Comparison of ENCODE assay signal across 11 mouse cellular contexts in the genomic region with DNA sequence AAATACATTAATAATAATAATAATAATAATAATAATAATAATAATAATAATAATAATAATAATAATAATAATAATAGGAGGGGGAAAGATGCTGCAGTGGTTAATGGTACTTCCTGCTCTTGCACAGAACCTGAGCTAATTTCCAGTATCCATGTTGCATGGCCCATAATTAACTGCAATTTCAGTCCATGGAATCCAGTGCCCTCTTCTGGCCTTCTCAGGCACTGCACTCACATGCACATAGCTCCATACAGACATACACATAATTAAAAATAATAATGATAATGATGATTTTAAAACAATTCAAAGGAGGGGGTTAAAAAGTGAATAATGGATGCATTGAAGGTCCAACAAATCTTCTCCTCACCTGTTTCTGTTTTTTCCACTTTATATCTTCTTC. TPM values are rescaled to one million over a fixed set of nuclear protein-coding genes. Genes with fewer than 3 reads are reported as not detected.
DNase-seq lines count a peak whose midpoint lies in the region; ATAC-seq and TF ChIP-seq lines count a peak whose summit lies in the region.
"Had no signal": no experiment of that assay in that cellular context is flagged by ENCODE, and none has a peak within 500 bp of the region (broad histone marks: within the 10 kb centered on the region; RNA-seq: fewer than 3 reads in every experiment).

No protein-coding gene starts in this region.

- H3K4me2 ChIP-seq in hindbrain, embryonic 11.5 days (replicated peaks; ENCODE audit: low read depth, low read length): no peak overlapping the region
- H3K4me2 ChIP-seq in hindbrain, embryonic 13.5 days: no peak overlapping the region
- H3K4me2 ChIP-seq in midbrain, postnatal 0 days (ENCODE audit: low read depth, low read length, poor library complexity, severe bottlenecking): no peak overlapping the region
- H3K4me2 ChIP-seq in midbrain, embryonic 15.5 days: no peak overlapping the region
- H3K4me2 ChIP-seq: limb, embryonic 12.5 days had no signal

- H3K36me3 ChIP-seq in hindbrain, embryonic 11.5 days (ENCODE audit: control insufficient read depth, insufficient read depth, low read length): no peaks in the 10 kb centered on the region
- H3K36me3 ChIP-seq in hindbrain, embryonic 13.5 days: no peaks in the 10 kb centered on the region
- H3K36me3 ChIP-seq in midbrain, postnatal 0 days (ENCODE audit: insufficient read depth, low read length): no peaks in the 10 kb centered on the region
- no peaks in the 10 kb centered on the region for H3K36me3 ChIP-seq in midbrain, embryonic 15.5 days (replicated peaks)
- H3K36me3 ChIP-seq: limb, embryonic 12.5 days had no signal

- DNase-seq in hindbrain, embryonic 11.5 days (ENCODE audit: low spot score): peak; percentile 27
- peak; percentile 50 for DNase-seq in midbrain, postnatal 0 days (ENCODE audit: low spot score)
- DNase-seq in Patski (ENCODE audit: low read depth, low spot score): no peak
- DNase-seq in retina, embryonic 14.5 days (ENCODE audit: low spot score): peak; percentile 71
- DNase-seq in natural killer cell, adult 2 months (ENCODE audit: low spot score in 2 of 2): no peak
- no peak for DNase-seq in cerebellum, adult 11 months

- POLR2A ChIA-PET in Patski (lab: Charles Lee): interaction anchor here (1.0 kb wide), 1 partner anchor 45 kb away, joined by 3 read pairs; the partner anchor contains the start of gene Slc4a5

- no peak overlapping the region for H3K9ac ChIP-seq in hindbrain, embryonic 11.5 days (ENCODE audit: low read depth, low read length)
- H3K9ac ChIP-seq in hindbrain, embryonic 13.5 days: no peak overlapping the region
- no peak overlapping the region for H3K9ac ChIP-seq in midbrain, postnatal 0 days (replicated peaks; ENCODE audit: low read length, poor library complexity, severe bottlenecking)
- H3K9ac ChIP-seq in midbrain, embryonic 15.5 days: no peak overlapping the region
- H3K9ac ChIP-seq: limb, embryonic 12.5 days had no signal

- H3K27me3 ChIP-seq in hindbrain, embryonic 11.5 days (ENCODE audit: control insufficient read depth, insufficient read depth, low read length): no peaks in the 10 kb centered on the region
- 0 out of 2 replicates have a peak, but pooled peaks cover 8% of the 10 kb centered on the region for H3K27me3 ChIP-seq in hindbrain, embryonic 13.5 days
- no peaks in the 10 kb centered on the region for H3K27me3 ChIP-seq in midbrain, postnatal 0 days (ENCODE audit: insufficient read depth, low read length)
- H3K27me3 ChIP-seq in midbrain, embryonic 15.5 days (replicated peaks): no peaks in the 10 kb centered on the region
- H3K27me3 ChIP-seq in Patski: no peaks in the 10 kb centered on the region
- H3K27me3 ChIP-seq: limb, embryonic 12.5 days had no signal

- CTCF ChIA-PET in Patski (lab: Charles Lee): interaction anchor here (0.8 to 4.8 kb wide), 19 partner anchors 9 to 119 kb away, joined by 3 to 46 read pairs (median 4); partner anchors contain the start of genes Dctn1 and Slc4a5

- H3K4me3 ChIP-seq in hindbrain, embryonic 11.5 days (ENCODE audit: low read depth, low read length): no peak overlapping the region
- H3K4me3 ChIP-seq in hindbrain, embryonic 13.5 days: no peak overlapping the region
- H3K4me3 ChIP-seq in midbrain, postnatal 0 days (ENCODE audit: low read depth, low read length): no peak overlapping the region
- H3K4me3 ChIP-seq in midbrain, embryonic 15.5 days: no peak overlapping the region
- H3K4me3 ChIP-seq: limb, embryonic 12.5 days had no signal

- in situ Hi-C loops in Patski (cut with MboI; ENCODE audit: low pct_unique_long_range_greater_than_20kb): loop anchor here (5.0 kb wide), 2 partner anchors 53 to 98 kb away; partner anchors contain the start of gene Dctn1

- ATAC-seq in hindbrain, embryonic 11.5 days (ENCODE audit: low FRiP score): no peak
- ATAC-seq in hindbrain, embryonic 13.5 days (ENCODE audit: low FRiP score): no peak
- no peak for ATAC-seq in midbrain, postnatal 0 days (ENCODE audit: low FRiP score)
- ATAC-seq in midbrain, embryonic 15.5 days (replicated peaks): no peak
- no peak for ATAC-seq in Patski

- TF ChIP-seq CTCF in midbrain, postnatal 0 days (IDR thresholded peaks at IDR 0.05): peak; percentile 72
- peak; percentile 78 for TF ChIP-seq CTCF in Patski (IDR thresholded peaks at IDR 0.05)

- no peak overlapping the region for H3K27ac ChIP-seq in hindbrain, embryonic 11.5 days (ENCODE audit: low read depth, low read length)
- no peak overlapping the region for H3K27ac ChIP-seq in hindbrain, embryonic 13.5 days
- H3K27ac ChIP-seq in midbrain, postnatal 0 days (ENCODE audit: low read depth, low read length): no peak overlapping the region
- no peak overlapping the region for H3K27ac ChIP-seq in midbrain, embryonic 15.5 days
- H3K27ac ChIP-seq: limb, embryonic 12.5 days had no signal

- H3K9me3 ChIP-seq in hindbrain, embryonic 11.5 days (ENCODE audit: control insufficient read depth, low read length): no peaks in the 10 kb centered on the region
- H3K9me3 ChIP-seq in hindbrain, embryonic 13.5 days: no peaks in the 10 kb centered on the region
- no peaks in the 10 kb centered on the region for H3K9me3 ChIP-seq in midbrain, postnatal 0 days (ENCODE audit: low read length)
- no peaks in the 10 kb centered on the region for H3K9me3 ChIP-seq in midbrain, embryonic 15.5 days
- H3K9me3 ChIP-seq: limb, embryonic 12.5 days had no signal

- H3K4me1 ChIP-seq in hindbrain, embryonic 11.5 days (replicated peaks; ENCODE audit: control insufficient read depth, insufficient read depth, low read length): no peaks in the 10 kb centered on the region
- H3K4me1 ChIP-seq in hindbrain, embryonic 13.5 days (replicated peaks): peaks cover 11% of the 10 kb centered on the region
- 0 out of 2 replicates have a peak, but pooled peaks cover 3% of the 10 kb centered on the region for H3K4me1 ChIP-seq in midbrain, postnatal 0 days (ENCODE audit: insufficient read depth, low read length)
- peaks cover 14% of the 10 kb centered on the region for H3K4me1 ChIP-seq in midbrain, embryonic 15.5 days

RNA-seq across cellular contexts. Expression of gene Slc4a5, which starts 45.6 kb away (rescaled TPM):
- polyA plus RNA-seq in hindbrain, embryonic 11.5 days (2014; fragmentation: Nextera tagmentation; extraction: Ambion mirVana): 2.5 and 3.1 TPM in 2 replicates
- 2.3 and 5.4 TPM in 2 replicates for polyA plus RNA-seq in hindbrain, embryonic 13.5 days (2015; fragmentation: Nextera tagmentation; extraction: Ambion mirVana)
- total RNA-seq in midbrain, postnatal 0 days (2014; rRNA removed): 0.57 and 3.3 TPM in 2 replicates
- 0.16 and 0.25 TPM in 2 replicates for polyA plus RNA-seq in midbrain, postnatal 0 days (2015; fragmentation: Nextera tagmentation; extraction: Ambion mirVana)
- 0.37 and 0.41 TPM in 2 replicates for polyA plus RNA-seq in midbrain, embryonic 15.5 days (2015; fragmentation: Nextera tagmentation; extraction: Ambion mirVana)
- polyA plus RNA-seq in Patski (2021): 0.04 TPM
- total RNA-seq: common myeloid progenitor, adult 5-6 weeks; gastrocnemius, adult 8-10 months had no signal

Comparison
In these comparisons a context has a peak if more than half of its experiments do, and no peak if none do; other contexts are left out.
1. DNase-seq: peak in hindbrain, embryonic 11.5 days (single experiment), midbrain, postnatal 0 days (single experiment) and retina, embryonic 14.5 days (single experiment); none in Patski (single experiment), natural killer cell, adult 2 months (0 of 2) and cerebellum, adult 11 months (single experiment).